In the genomic region with DNA sequence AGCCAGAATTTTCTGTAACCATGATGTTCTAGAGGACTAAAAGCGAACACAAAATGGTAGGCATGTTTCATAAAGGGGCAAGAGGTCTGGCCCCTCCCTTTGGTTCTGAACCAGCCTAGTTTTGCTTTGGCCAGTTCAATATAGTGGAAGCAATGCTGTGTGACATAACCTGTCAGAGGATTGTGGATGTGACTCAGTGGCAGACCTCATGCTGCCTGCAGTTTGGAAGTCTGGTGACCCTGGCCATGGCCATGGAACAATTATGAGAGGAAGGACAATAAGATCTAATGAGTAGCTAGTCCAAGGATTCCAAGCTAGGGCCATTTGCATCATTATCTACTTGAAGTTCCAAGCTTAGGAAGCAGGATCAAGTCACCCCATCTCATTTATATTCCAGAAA, we compare ENCODE assay signal across 12 mouse cellular contexts. TPM values are rescaled to one million over a fixed set of nuclear protein-coding genes. Genes with fewer than 3 reads are reported as not detected.
A peak's percentile ranks its signal among the peaks of the same experiment; 100 is the strongest.
DNase-seq lines count a peak whose midpoint lies in the region; ATAC-seq and TF ChIP-seq lines count a peak whose summit lies in the region.
"Had no signal": no experiment of that assay in that cellular context is flagged by ENCODE, and none has a peak within 500 bp of the region (broad histone marks: within the 10 kb centered on the region; RNA-seq: fewer than 3 reads in every experiment).

No protein-coding gene starts in this region.

- H3K4me3 ChIP-seq in forebrain, embryonic 15.5 days: no peak overlapping the region
- no peak overlapping the region for H3K4me3 ChIP-seq in forebrain, embryonic 14.5 days (ENCODE audit: low read depth, low read length)
- H3K4me3 ChIP-seq in midbrain, embryonic 13.5 days (replicated peaks): no peak overlapping the region
- no peak overlapping the region for H3K4me3 ChIP-seq in midbrain, embryonic 14.5 days (replicated peaks; ENCODE audit: low read depth, low read length)
- H3K4me3 ChIP-seq in myocyte: no peak overlapping the region
- H3K4me3 ChIP-seq: limb, embryonic 15.5 days; megakaryocyte, embryonic 14.5 days had no signal

- WGBS in forebrain, embryonic 15.5 days: 95% methylated on average over 1 of the region's 1 CpGs
- 100% methylated on average over 1 of the region's 1 CpGs for WGBS in forebrain, embryonic 14.5 days
- WGBS in midbrain, embryonic 13.5 days: 98% methylated on average over 1 of the region's 1 CpGs
- WGBS in midbrain, embryonic 14.5 days: 100% methylated on average over 1 of the region's 1 CpGs

- no peak for ATAC-seq in CD4-positive, CD25-positive, alpha-beta regulatory T cell, adult 4 months
- ATAC-seq in forebrain, embryonic 15.5 days (replicated peaks): peak; percentile 17; the same call in 1 of the 2 replicates
- no peak for ATAC-seq in forebrain, embryonic 14.5 days
- ATAC-seq in midbrain, embryonic 13.5 days: peak; percentile 15; the same call in 1 of the 2 replicates
- no peak for ATAC-seq in midbrain, embryonic 14.5 days (ENCODE audit: low FRiP score, low TSS enrichment)

- H3K9me3 ChIP-seq in forebrain, embryonic 15.5 days: no peaks in the 10 kb centered on the region
- no peaks in the 10 kb centered on the region for H3K9me3 ChIP-seq in forebrain, embryonic 14.5 days (replicated peaks; ENCODE audit: control insufficient read depth, low read length)
- no peaks in the 10 kb centered on the region for H3K9me3 ChIP-seq in midbrain, embryonic 13.5 days
- H3K9me3 ChIP-seq in midbrain, embryonic 14.5 days (ENCODE audit: control insufficient read depth, low read length): no peaks in the 10 kb centered on the region
- H3K9me3 ChIP-seq: limb, embryonic 15.5 days; megakaryocyte, embryonic 14.5 days had no signal

- peaks cover 19% of the 10 kb centered on the region for H3K4me1 ChIP-seq in forebrain, embryonic 15.5 days
- H3K4me1 ChIP-seq in forebrain, embryonic 14.5 days (ENCODE audit: control insufficient read depth, insufficient read depth, low read length): peaks cover 8% of the 10 kb centered on the region; the same call in 1 of the 2 replicates
- peaks cover 16% of the 10 kb centered on the region for H3K4me1 ChIP-seq in midbrain, embryonic 13.5 days (replicated peaks)
- H3K4me1 ChIP-seq in midbrain, embryonic 14.5 days (ENCODE audit: control insufficient read depth, insufficient read depth, low read length): peaks cover 7% of the 10 kb centered on the region

- H3K79me2 ChIP-seq in myocyte (ENCODE audit: control insufficient read depth, insufficient read depth): peaks cover 15% of the 10 kb centered on the region

- no peak for TF ChIP-seq POLR2A in myocyte (IDR thresholded peaks at IDR 0.05; ENCODE audit: insufficient read length, low read depth)

- H3K27ac ChIP-seq in forebrain, embryonic 15.5 days (replicated peaks): peak overlapping the region; percentile 51
- H3K27ac ChIP-seq in forebrain, embryonic 14.5 days (ENCODE audit: low read depth, low read length): no peak overlapping the region
- H3K27ac ChIP-seq in midbrain, embryonic 13.5 days: peak overlapping the region; percentile 27; the same call in 1 of the 2 replicates
- H3K27ac ChIP-seq in midbrain, embryonic 14.5 days (replicated peaks; ENCODE audit: low read depth, low read length): no peak overlapping the region
- H3K27ac ChIP-seq: stomach, postnatal 0 days had no signal

- DNase-seq in CD4-positive, CD25-positive, alpha-beta regulatory T cell, adult 2 months (ENCODE audit: low read depth, low spot score): peak; percentile 13
- DNase-seq in forebrain, embryonic 14.5 days (ENCODE audit: low spot score): no peak
- DNase-seq in midbrain, embryonic 14.5 days: no peak
- DNase-seq in kidney, postnatal 10 days: no peak

- H3ac ChIP-seq in myocyte (ENCODE audit: control insufficient read depth, insufficient read length): no peak overlapping the region

- no peaks in the 10 kb centered on the region for H3K27me3 ChIP-seq in forebrain, embryonic 15.5 days
- no peaks in the 10 kb centered on the region for H3K27me3 ChIP-seq in forebrain, embryonic 14.5 days (replicated peaks; ENCODE audit: control insufficient read depth, insufficient read depth, low read length)
- H3K27me3 ChIP-seq in midbrain, embryonic 13.5 days: no peaks in the 10 kb centered on the region
- H3K27me3 ChIP-seq in midbrain, embryonic 14.5 days (ENCODE audit: control insufficient read depth, insufficient read depth, low read length): no peaks in the 10 kb centered on the region
- H3K27me3 ChIP-seq in myocyte (ENCODE audit: control insufficient read depth, insufficient read depth, insufficient read length): no peaks in the 10 kb centered on the region
- H3K27me3 ChIP-seq: CH12.LX; limb, embryonic 15.5 days; megakaryocyte, embryonic 14.5 days had no signal

- no peak overlapping the region for H3K4me2 ChIP-seq in forebrain, embryonic 15.5 days (replicated peaks)
- no peak overlapping the region for H3K4me2 ChIP-seq in forebrain, embryonic 14.5 days (ENCODE audit: low read length)
- H3K4me2 ChIP-seq in midbrain, embryonic 13.5 days (replicated peaks): no peak overlapping the region
- H3K4me2 ChIP-seq in midbrain, embryonic 14.5 days (ENCODE audit: low read length): no peak overlapping the region
- H3K4me2 ChIP-seq in myocyte (ENCODE audit: low read depth): no peak overlapping the region
- H3K4me2 ChIP-seq: limb, embryonic 15.5 days had no signal

- peaks cover 20% of the 10 kb centered on the region for H3K36me3 ChIP-seq in forebrain, embryonic 15.5 days
- H3K36me3 ChIP-seq in forebrain, embryonic 14.5 days (ENCODE audit: control insufficient read depth, insufficient read depth, low read length): peaks cover 25% of the 10 kb centered on the region
- peaks cover 22% of the 10 kb centered on the region for H3K36me3 ChIP-seq in midbrain, embryonic 13.5 days
- H3K36me3 ChIP-seq in midbrain, embryonic 14.5 days (ENCODE audit: control insufficient read depth, insufficient read depth, low read length): peaks cover 24% of the 10 kb centered on the region
- H3K36me3 ChIP-seq in myocyte (ENCODE audit: control insufficient read depth, insufficient read depth): peaks cover 19% of the 10 kb centered on the region

- no peak overlapping the region for H3K9ac ChIP-seq in forebrain, embryonic 15.5 days (replicated peaks)
- H3K9ac ChIP-seq in forebrain, embryonic 14.5 days (ENCODE audit: low read length): no peak overlapping the region
- H3K9ac ChIP-seq in midbrain, embryonic 13.5 days (replicated peaks): no peak overlapping the region
- no peak overlapping the region for H3K9ac ChIP-seq in midbrain, embryonic 14.5 days (replicated peaks; ENCODE audit: low read length)
- H3K9ac ChIP-seq: limb, embryonic 15.5 days had no signal

TF ChIP-seq in myocyte, 11 proteins besides CTCF, POLR2A, EP300 and RAD21:
- TF ChIP-seq REST (IDR thresholded peaks at IDR 0.05; ENCODE audit: insufficient read depth, insufficient read length): no peak
- TF ChIP-seq POLR2AphosphoS2 (IDR thresholded peaks at IDR 0.05; ENCODE audit: insufficient read length, low read depth): peak; percentile 68
- TF ChIP-seq TCF12 (IDR thresholded peaks at IDR 0.05; ENCODE audit: insufficient read depth, poor library complexity, severe bottlenecking): no peak
- no peak for TF ChIP-seq CEBPB (IDR thresholded peaks at IDR 0.05; ENCODE audit: insufficient read depth, poor library complexity, severe bottlenecking)

RNA-seq across cellular contexts. Expression of a gene that starts 4.8 kb away (rescaled TPM):
- 100 to 1,000 TPM; 110 to 114 TPM for polyA plus RNA-seq in CD4-positive, CD25-positive, alpha-beta regulatory T cell, adult 4 months (2017; shearing (Covaris generic))
- 116 and 118 TPM in 2 replicates for polyA plus RNA-seq in forebrain, embryonic 15.5 days (2015; fragmentation: Nextera tagmentation; extraction: Ambion mirVana)
- polyA plus RNA-seq in forebrain, embryonic 14.5 days (2014; fragmentation: Nextera tagmentation; extraction: Ambion mirVana): 118 and 126 TPM in 2 replicates
- polyA plus RNA-seq in midbrain, embryonic 13.5 days (2015; fragmentation: Nextera tagmentation; extraction: Ambion mirVana): 134 and 143 TPM in 2 replicates
- 116 and 136 TPM in 2 replicates for polyA plus RNA-seq in midbrain, embryonic 14.5 days (2014; fragmentation: Nextera tagmentation; extraction: Ambion mirVana)
- 58.8 TPM for polyA plus RNA-seq in myocyte (2012; fragmentation: generic; extraction: Trizol)

RNA-seq across cellular contexts. Expression of a gene that starts 4.9 kb away (rescaled TPM):
- 1,000 to 10,000 TPM in 1 of 2 experiments, 100 to 1,000 TPM in 1; 903 to 1,182 TPM for polyA plus RNA-seq in CD4-positive, CD25-positive, alpha-beta regulatory T cell, adult 4 months (2017; shearing (Covaris generic))
- polyA plus RNA-seq in forebrain, embryonic 15.5 days (2015; fragmentation: Nextera tagmentation; extraction: Ambion mirVana): 438 and 464 TPM in 2 replicates
- polyA plus RNA-seq in forebrain, embryonic 14.5 days (2014; fragmentation: Nextera tagmentation; extraction: Ambion mirVana): 531 and 625 TPM in 2 replicates
- polyA plus RNA-seq in midbrain, embryonic 13.5 days (2015; fragmentation: Nextera tagmentation; extraction: Ambion mirVana): 462 and 473 TPM in 2 replicates
- 485 and 564 TPM in 2 replicates for polyA plus RNA-seq in midbrain, embryonic 14.5 days (2014; fragmentation: Nextera tagmentation; extraction: Ambion mirVana)
- 1,523 TPM for polyA plus RNA-seq in myocyte (2012; fragmentation: generic; extraction: Trizol)

RNA-seq across cellular contexts. Expression of a gene that starts 32.9 kb away (rescaled TPM):
- not detected for polyA plus RNA-seq in CD4-positive, CD25-positive, alpha-beta regulatory T cell, adult 4 months (2017; shearing (Covaris generic))
- polyA plus RNA-seq in forebrain, embryonic 15.5 days (2015; fragmentation: Nextera tagmentation; extraction: Ambion mirVana): 0.33 and 0.34 TPM in 2 replicates
- polyA plus RNA-seq in forebrain, embryonic 14.5 days (2014; fragmentation: Nextera tagmentation; extraction: Ambion mirVana): 0.40 and 0.72 TPM in 2 replicates
- polyA plus RNA-seq in midbrain, embryonic 13.5 days (2015; fragmentation: Nextera tagmentation; extraction: Ambion mirVana): 0.43 and 0.70 TPM in 2 replicates
- polyA plus RNA-seq in midbrain, embryonic 14.5 days (2014; fragmentation: Nextera tagmentation; extraction: Ambion mirVana): 0.69 and 0.71 TPM in 2 replicates
- 0.02 TPM for polyA plus RNA-seq in myocyte (2012; fragmentation: generic; extraction: Trizol)

Comparison
In these comparisons a context has a peak if more than half of its experiments do, and no peak if none do; other contexts are left out.
1. ATAC-seq: peak in forebrain, embryonic 15.5 days (single experiment) and midbrain, embryonic 13.5 days (single experiment); none in CD4-positive, CD25-positive, alpha-beta regulatory T cell, adult 4 months (single experiment), forebrain, embryonic 14.5 days (single experiment) and midbrain, embryonic 14.5 days (single experiment).
2. H3K27ac ChIP-seq: peak in forebrain, embryonic 15.5 days (single experiment) and midbrain, embryonic 13.5 days (single experiment); none in forebrain, embryonic 14.5 days (single experiment) and midbrain, embryonic 14.5 days (single experiment).